ENCODE assay signal across 14 mouse cellular contexts in the genomic region with DNA sequence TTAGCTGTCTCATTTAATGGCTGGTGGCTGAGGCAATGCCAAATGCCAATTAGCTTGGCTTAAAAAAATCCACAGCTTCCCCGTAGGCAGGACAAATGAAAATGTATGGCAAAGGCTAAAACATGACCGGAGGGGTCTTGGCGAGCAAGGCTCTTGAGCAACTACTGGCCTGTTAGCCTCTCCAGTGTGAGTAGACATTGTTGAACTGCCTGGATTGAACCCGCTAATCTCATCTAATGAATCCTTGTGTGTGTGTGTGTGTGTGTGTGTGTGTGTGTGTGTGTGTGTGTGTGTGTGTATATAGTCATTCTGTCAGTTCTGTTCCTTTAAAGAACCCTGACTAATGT. TPM values are rescaled to one million over a fixed set of nuclear protein-coding genes. Genes with fewer than 3 reads are reported as not detected.
DNase-seq lines count a peak whose midpoint lies in the region; ATAC-seq lines count a peak whose summit lies in the region.
"Had no signal": no experiment of that assay in that cellular context is flagged by ENCODE, and none has a peak within 500 bp of the region (broad histone marks: within the 10 kb centered on the region; RNA-seq: fewer than 3 reads in every experiment).

No protein-coding gene starts in this region.

- H3K27me3 ChIP-seq in kidney, embryonic 16.5 days (ENCODE audit: insufficient read depth, low read length): no peaks in the 10 kb centered on the region
- no peaks in the 10 kb centered on the region for H3K27me3 ChIP-seq in forebrain, embryonic 12.5 days
- no peaks in the 10 kb centered on the region for H3K27me3 ChIP-seq in hindbrain, embryonic 14.5 days (ENCODE audit: control insufficient read depth, insufficient read depth, low read length)
- H3K27me3 ChIP-seq in neural tube, embryonic 15.5 days (replicated peaks): no peaks in the 10 kb centered on the region

- 38% methylated on average over 4 of the region's 4 CpGs for WGBS in kidney, embryonic 16.5 days
- WGBS in forebrain, embryonic 12.5 days: 37% methylated on average over 4 of the region's 4 CpGs
- WGBS in hindbrain, embryonic 14.5 days: 45% methylated on average over 4 of the region's 4 CpGs
- 57% methylated on average over 4 of the region's 4 CpGs for WGBS in neural tube, embryonic 15.5 days

- peak overlapping the region; percentile 35 for H3K27ac ChIP-seq in kidney, embryonic 16.5 days (ENCODE audit: low read length)
- peak overlapping the region; percentile 46; the same call in 1 of the 2 replicates for H3K27ac ChIP-seq in forebrain, embryonic 12.5 days
- peak overlapping the region; percentile 57; the same call in 1 of the 2 replicates for H3K27ac ChIP-seq in hindbrain, embryonic 14.5 days
- peak overlapping the region; percentile 63 for H3K27ac ChIP-seq in neural tube, embryonic 15.5 days (replicated peaks)
- H3K27ac ChIP-seq: gastrocnemius, adult 2 months; liver, embryonic 14.5 days had no signal

- H3K4me2 ChIP-seq in kidney, embryonic 16.5 days (replicated peaks; ENCODE audit: low read depth, low read length): no peak overlapping the region
- no peak overlapping the region for H3K4me2 ChIP-seq in forebrain, embryonic 12.5 days
- H3K4me2 ChIP-seq in hindbrain, embryonic 14.5 days (replicated peaks): no peak overlapping the region
- H3K4me2 ChIP-seq in neural tube, embryonic 15.5 days: no peak overlapping the region

- peaks cover 14% of the 10 kb centered on the region for H3K4me1 ChIP-seq in kidney, embryonic 16.5 days (ENCODE audit: insufficient read depth, low read length)
- H3K4me1 ChIP-seq in forebrain, embryonic 12.5 days: peaks cover 11% of the 10 kb centered on the region; the same call in 1 of the 2 replicates
- peaks cover 10% of the 10 kb centered on the region; the same call in 1 of the 2 replicates for H3K4me1 ChIP-seq in hindbrain, embryonic 14.5 days (replicated peaks; ENCODE audit: control insufficient read depth, insufficient read depth, low read length)
- peaks cover 14% of the 10 kb centered on the region for H3K4me1 ChIP-seq in neural tube, embryonic 15.5 days

- intact Hi-C loops in left cerebral cortex, postnatal 25 days (cut with DNase I): no loop called here

- no peak overlapping the region for H3K4me3 ChIP-seq in kidney, embryonic 16.5 days (ENCODE audit: low read length)
- no peak overlapping the region for H3K4me3 ChIP-seq in forebrain, embryonic 12.5 days (replicated peaks)
- no peak overlapping the region for H3K4me3 ChIP-seq in hindbrain, embryonic 14.5 days (replicated peaks; ENCODE audit: low read length)
- H3K4me3 ChIP-seq in neural tube, embryonic 15.5 days (replicated peaks): no peak overlapping the region
- H3K4me3 ChIP-seq: gastrocnemius, adult 2 months had no signal

- no peak for ATAC-seq in kidney, embryonic 16.5 days (ENCODE audit: low FRiP score, low TSS enrichment)
- peak; percentile 81; the same call in 1 of the 2 replicates for ATAC-seq in forebrain, embryonic 12.5 days (ENCODE audit: low FRiP score)
- ATAC-seq in hindbrain, embryonic 14.5 days (ENCODE audit: low FRiP score): no peak
- ATAC-seq in neural tube, embryonic 15.5 days (ENCODE audit: low FRiP score): no peak; the same call in 1 of the 2 replicates

- no peak for DNase-seq in kidney, adult 18-20 months
- no peak for DNase-seq in hindbrain, embryonic 14.5 days (ENCODE audit: low spot score)
- DNase-seq in left cerebral cortex, postnatal 25 days (ENCODE audit: low spot score in 2 of 2): no peak
- DNase-seq in frontal cortex, postnatal 25 days (ENCODE audit: low spot score in 2 of 2): no peak
- DNase-seq: cerebellum, adult 11-12 months; gastrocnemius, adult 2 months; heart, postnatal 10 days; kidney, postnatal 10 days; right cerebral cortex, postnatal 14 days had no signal

- H3K9ac ChIP-seq in kidney, embryonic 16.5 days (replicated peaks; ENCODE audit: low read length): no peak overlapping the region
- H3K9ac ChIP-seq in forebrain, embryonic 12.5 days: no peak overlapping the region
- H3K9ac ChIP-seq in hindbrain, embryonic 14.5 days: no peak overlapping the region
- H3K9ac ChIP-seq in neural tube, embryonic 15.5 days (replicated peaks): no peak overlapping the region
- H3K9ac ChIP-seq: liver, embryonic 14.5 days had no signal

- H3K9me3 ChIP-seq in kidney, embryonic 16.5 days (ENCODE audit: low read length): no peaks in the 10 kb centered on the region
- no peaks in the 10 kb centered on the region for H3K9me3 ChIP-seq in forebrain, embryonic 12.5 days
- H3K9me3 ChIP-seq in hindbrain, embryonic 14.5 days (ENCODE audit: control insufficient read depth, low read length): no peaks in the 10 kb centered on the region
- no peaks in the 10 kb centered on the region for H3K9me3 ChIP-seq in neural tube, embryonic 15.5 days (replicated peaks)

- H3K36me3 ChIP-seq in kidney, embryonic 16.5 days (ENCODE audit: insufficient read depth, low read length): no peaks in the 10 kb centered on the region
- H3K36me3 ChIP-seq in forebrain, embryonic 12.5 days (replicated peaks): no peaks in the 10 kb centered on the region
- no peaks in the 10 kb centered on the region for H3K36me3 ChIP-seq in hindbrain, embryonic 14.5 days (replicated peaks; ENCODE audit: control insufficient read depth, insufficient read depth)
- H3K36me3 ChIP-seq in neural tube, embryonic 15.5 days: no peaks in the 10 kb centered on the region

RNA-seq across cellular contexts. Expression of a gene that starts 57.7 kb away (rescaled TPM):
- 28.6 and 37.2 TPM in 2 replicates for polyA plus RNA-seq in kidney, embryonic 16.5 days (2015; fragmentation: Nextera tagmentation; extraction: Ambion mirVana)
- 0.19 and 0.20 TPM in 2 replicates for polyA plus RNA-seq in forebrain, embryonic 12.5 days (2016; fragmentation: Nextera tagmentation; extraction: Ambion mirVana)
- polyA plus RNA-seq in hindbrain, embryonic 14.5 days (2014; fragmentation: Nextera tagmentation; extraction: Ambion mirVana): 1.2 and 1.9 TPM in 2 replicates
- 1.0 and 1.2 TPM in 2 replicates for polyA plus RNA-seq in neural tube, embryonic 15.5 days (2015; fragmentation: Nextera tagmentation; extraction: Ambion mirVana)
- total RNA-seq in left cerebral cortex, postnatal 25 days (2021): 1 to 10 TPM; 3.2 to 5.6 TPM
- total RNA-seq: MEL had no signal

Comparison
In these comparisons a context has a peak if more than half of its experiments do, and no peak if none do; other contexts are left out.
1. RNA of a gene that starts 57.7 kb away (polyA plus RNA-seq): 28.6 to 37.2 TPM in kidney, embryonic 16.5 days; 1.2 to 1.9 TPM in hindbrain, embryonic 14.5 days, 1.0 to 1.2 TPM in neural tube, embryonic 15.5 days and 0.19 to 0.20 TPM in forebrain, embryonic 12.5 days; every median in the first group is over 10 times any median in the second.
2. Peak in every context shown above with its lines, with median percentiles within 50 percentile points of each other: H3K27ac ChIP-seq.